Mouse (Mus musculus): ENCODE results near the gene Frem2. TPM values are rescaled to one million over a fixed set of nuclear protein-coding genes. Genes with fewer than 3 reads are reported as not detected.

Gene Frem2
- polyA plus RNA-seq, 1 experiment from 2014 or later, result 0.30 TPM

DNA sequence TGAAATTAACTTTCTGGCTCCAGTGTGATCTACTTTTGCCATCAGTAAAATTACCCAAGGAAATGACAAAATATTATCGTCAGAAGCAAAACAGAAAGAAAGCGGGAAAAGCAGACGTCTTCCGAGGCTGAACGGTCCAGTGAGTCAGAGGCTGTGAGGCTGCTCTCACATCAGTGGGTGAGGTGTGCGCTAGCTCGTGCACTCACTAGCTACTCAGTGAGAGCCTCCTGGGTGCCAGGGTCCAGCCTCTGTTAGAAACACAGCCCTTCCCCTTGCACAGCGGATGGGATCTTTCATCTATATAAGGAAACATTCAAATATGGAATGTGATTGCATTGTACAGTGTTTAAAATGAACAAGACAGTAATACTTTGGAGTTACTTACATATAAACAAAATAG, 36.8 kb downstream of the Frem2 start:
- Histone ChIP-seq H3K9ac (no peak overlapping the region), H3K4me1 (replicated peaks) (no peaks in the 10 kb centered on the region), H3K4me3 (replicated peaks) (no peak overlapping the region), H3K36me3 (replicated peaks) (no peaks in the 10 kb centered on the region), H3K27ac (replicated peaks) (no peak overlapping the region), H3K4me2 (no peak overlapping the region), H3K9me3 (replicated peaks) (no peaks in the 10 kb centered on the region), H3K27me3 (no peaks in the 10 kb centered on the region)
- WGBS (ENCODE audit: insufficient replicate concordance), result 72% methylated on average over 8 of the region's 8 CpGs
- no peak for ATAC-seq (ENCODE audit: insufficient read depth)

DNA sequence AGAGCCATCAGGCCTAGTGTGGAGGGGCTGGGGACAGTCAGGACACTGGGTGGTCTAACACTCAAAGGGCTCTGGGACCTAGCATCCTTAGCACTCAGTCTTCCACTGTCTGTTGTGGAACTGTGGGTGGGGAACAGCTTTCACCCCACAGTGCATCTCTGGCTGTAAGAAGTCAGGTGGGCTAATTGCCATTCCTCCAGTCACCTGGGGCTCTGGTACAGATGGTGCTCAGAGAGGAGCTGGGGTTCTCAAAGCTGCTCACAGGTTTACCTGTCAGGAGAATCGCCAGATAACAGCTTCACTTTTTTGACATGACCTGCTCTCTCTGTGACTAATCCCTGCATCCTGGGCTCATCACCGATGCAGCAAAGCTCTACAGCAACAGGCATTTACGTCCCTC, 46.0 kb downstream of the Frem2 start:
- Histone ChIP-seq H3K36me3 (replicated peaks) (no peaks in the 10 kb centered on the region), H3K27me3 (no peaks in the 10 kb centered on the region), H3K4me3 (replicated peaks) (no peak overlapping the region), H3K9me3 (replicated peaks) (no peaks in the 10 kb centered on the region), H3K9ac (no peak overlapping the region), H3K4me2 (no peak overlapping the region), H3K4me1 (replicated peaks) (no peaks in the 10 kb centered on the region), H3K27ac (replicated peaks) (no peak overlapping the region)
- WGBS (ENCODE audit: insufficient replicate concordance), result 64% methylated on average over 3 of the region's 3 CpGs
- no peak for ATAC-seq (ENCODE audit: insufficient read depth)

DNA sequence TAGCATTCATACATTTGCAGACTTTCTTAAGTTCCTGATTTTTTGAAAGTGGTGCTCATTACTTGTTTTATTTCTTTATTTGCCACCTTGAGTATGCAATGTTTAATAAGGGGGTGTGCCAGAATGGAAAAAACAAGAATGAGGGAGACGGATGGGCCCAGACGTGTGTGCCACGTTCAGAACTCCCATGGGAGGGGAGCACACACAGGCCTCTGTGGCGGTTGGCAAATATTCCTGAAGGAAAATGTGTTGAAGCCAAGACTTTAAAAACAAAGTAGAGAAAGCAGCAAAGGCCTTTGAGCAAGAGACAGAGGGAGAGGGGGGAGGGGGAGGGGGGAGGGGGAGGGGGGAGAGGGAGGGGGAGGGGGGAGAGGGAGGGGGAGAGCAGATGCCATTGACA, 47.3 kb downstream of the Frem2 start:
- no peak overlapping the region for H3K27ac ChIP-seq (replicated peaks)
- no peaks in the 10 kb centered on the region for H3K36me3 ChIP-seq (replicated peaks)
- H3K9me3 ChIP-seq (replicated peaks), result no peaks in the 10 kb centered on the region
- ATAC-seq (ENCODE audit: insufficient read depth), result no peak
- H3K4me3 ChIP-seq (replicated peaks), result no peak overlapping the region
- H3K27me3 ChIP-seq, result no peaks in the 10 kb centered on the region
- H3K9ac ChIP-seq, result no peak overlapping the region
- H3K4me1 ChIP-seq (replicated peaks), result no peaks in the 10 kb centered on the region
- WGBS (ENCODE audit: insufficient replicate concordance), result 68% methylated on average over 4 of the region's 4 CpGs
- no peak overlapping the region for H3K4me2 ChIP-seq

DNA sequence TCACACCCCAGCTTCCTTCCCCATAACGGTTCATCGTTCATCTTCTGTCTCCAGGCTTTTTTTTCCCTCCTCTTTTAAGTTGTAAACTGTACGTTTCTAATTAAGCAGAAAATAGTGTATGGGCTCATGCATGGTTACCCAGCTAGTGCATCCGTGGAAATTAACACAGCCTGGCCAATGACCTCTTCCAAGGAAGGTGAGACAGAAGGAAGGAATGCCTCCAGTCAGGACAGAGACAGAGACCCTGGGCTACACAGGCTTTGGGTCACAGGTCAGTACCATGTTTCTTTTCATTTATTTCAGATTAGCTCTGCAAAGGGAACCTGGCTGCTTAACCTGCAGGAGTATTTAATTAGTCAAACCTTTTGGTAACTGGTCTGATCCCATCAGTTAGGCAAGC, 57.0 kb downstream of the Frem2 start:
- Histone ChIP-seq H3K36me3 (replicated peaks) (no peaks in the 10 kb centered on the region), H3K9me3 (replicated peaks) (no peaks in the 10 kb centered on the region), H3K27ac (replicated peaks) (no peak overlapping the region), H3K4me3 (replicated peaks) (no peak overlapping the region), H3K9ac (no peak overlapping the region), H3K4me1 (replicated peaks) (no peaks in the 10 kb centered on the region), H3K4me2 (no peak overlapping the region), H3K27me3 (no peaks in the 10 kb centered on the region)
- WGBS (ENCODE audit: insufficient replicate concordance), result 24% methylated on average over 4 of the region's 4 CpGs
- ATAC-seq (ENCODE audit: insufficient read depth), result no peak

DNA sequence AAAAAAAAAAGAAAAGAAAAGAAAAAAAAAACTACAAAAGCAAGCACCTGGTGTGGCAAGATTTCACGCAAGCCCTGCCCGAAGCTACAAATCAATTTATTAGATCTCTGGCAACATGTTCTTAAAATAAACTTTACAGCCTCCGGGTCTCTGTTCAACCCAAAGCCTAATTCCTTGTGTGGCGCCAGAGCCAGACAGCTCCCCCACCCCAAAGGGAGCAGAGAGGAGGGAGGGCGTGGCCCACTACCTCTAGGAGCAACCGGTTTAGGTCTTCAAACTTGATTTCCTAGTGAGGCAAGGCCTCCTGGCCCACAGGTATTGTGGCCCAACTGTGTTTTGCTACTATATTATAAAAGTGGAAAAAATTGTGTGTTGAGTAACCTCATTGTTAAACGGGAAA, 57.8 kb downstream of the Frem2 start:
- no peak overlapping the region for H3K4me2 ChIP-seq
- no peak overlapping the region for H3K27ac ChIP-seq (replicated peaks)
- no peaks in the 10 kb centered on the region for H3K27me3 ChIP-seq
- WGBS (ENCODE audit: insufficient replicate concordance), result 41% methylated on average over 7 of the region's 7 CpGs
- H3K9ac ChIP-seq, result no peak overlapping the region
- H3K4me1 ChIP-seq (replicated peaks), result no peaks in the 10 kb centered on the region
- no peak for ATAC-seq (ENCODE audit: insufficient read depth)
- no peaks in the 10 kb centered on the region for H3K36me3 ChIP-seq (replicated peaks)
- no peak overlapping the region for H3K4me3 ChIP-seq (replicated peaks)
- no peaks in the 10 kb centered on the region for H3K9me3 ChIP-seq (replicated peaks)

DNA sequence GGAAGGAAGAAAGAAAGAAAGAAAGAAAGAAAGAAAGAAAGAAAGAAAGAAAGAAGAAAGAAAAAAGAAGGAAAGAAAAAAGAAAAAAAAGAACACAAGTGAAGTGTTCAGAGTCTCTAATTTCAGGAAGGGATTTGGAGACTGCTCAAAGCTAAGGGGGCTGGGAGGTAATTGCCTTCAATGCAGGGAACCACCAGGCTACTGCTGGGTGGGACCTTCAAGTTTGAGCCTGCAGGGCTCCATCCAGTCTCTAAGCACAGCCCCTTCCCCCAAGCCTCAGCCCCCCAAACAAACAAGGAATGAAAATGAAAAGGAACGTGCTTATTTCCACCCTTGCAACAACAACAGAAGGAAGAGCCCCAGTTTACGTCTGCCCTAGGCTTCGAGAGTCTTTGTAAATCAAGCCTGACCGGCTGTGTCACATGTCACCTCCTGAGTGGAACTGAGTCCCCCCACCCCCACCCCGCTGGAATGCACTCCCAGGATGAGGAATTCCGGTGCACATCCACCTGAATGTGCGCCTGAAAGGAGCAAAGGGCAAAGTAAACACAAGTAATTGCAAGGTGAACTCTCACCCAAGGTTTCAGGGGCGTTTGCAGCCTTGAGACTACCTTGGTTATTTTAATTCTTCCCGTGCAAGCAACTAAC, 58.9 kb downstream of the Frem2 start:
- Histone ChIP-seq H3K9ac (no peak overlapping the region), H3K9me3 (replicated peaks) (no peaks in the 10 kb centered on the region), H3K36me3 (replicated peaks) (no peaks in the 10 kb centered on the region), H3K4me3 (replicated peaks) (no peak overlapping the region), H3K27ac (replicated peaks) (no peak overlapping the region), H3K27me3 (no peaks in the 10 kb centered on the region), H3K4me2 (no peak overlapping the region), H3K4me1 (replicated peaks) (no peaks in the 10 kb centered on the region)
- 35% methylated on average over 9 of the region's 9 CpGs for WGBS (ENCODE audit: insufficient replicate concordance)
- ATAC-seq (ENCODE audit: insufficient read depth), result no peak

DNA sequence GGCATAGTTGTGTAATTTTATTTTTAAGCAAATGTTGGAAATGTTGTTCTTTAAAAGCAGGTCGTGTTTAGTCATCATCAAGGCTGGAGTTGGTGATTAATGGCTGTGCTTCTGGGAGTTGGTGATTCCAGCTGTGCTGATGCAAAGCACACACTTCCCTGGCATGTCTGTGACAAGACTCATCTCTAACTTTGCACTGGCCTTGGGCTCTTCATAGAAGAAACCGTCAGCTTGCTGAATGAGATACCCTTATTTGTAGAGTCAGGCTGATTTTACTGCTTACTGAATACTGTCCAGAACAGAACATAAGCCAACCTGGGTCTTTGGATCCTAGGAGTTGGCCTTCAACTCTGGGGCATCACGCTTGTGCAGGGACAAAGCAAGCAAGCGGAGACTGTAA, 62.7 kb downstream of the Frem2 start:
- Histone ChIP-seq H3K27me3 (no peaks in the 10 kb centered on the region), H3K9me3 (replicated peaks) (no peaks in the 10 kb centered on the region), H3K4me2 (no peak overlapping the region), H3K4me1 (replicated peaks) (no peaks in the 10 kb centered on the region), H3K27ac (replicated peaks) (no peak overlapping the region), H3K9ac (no peak overlapping the region), H3K36me3 (replicated peaks) (no peaks in the 10 kb centered on the region), H3K4me3 (replicated peaks) (no peak overlapping the region)
- ATAC-seq (ENCODE audit: insufficient read depth), result no peak
- WGBS (ENCODE audit: insufficient replicate concordance), result 52% methylated on average over 4 of the region's 4 CpGs

DNA sequence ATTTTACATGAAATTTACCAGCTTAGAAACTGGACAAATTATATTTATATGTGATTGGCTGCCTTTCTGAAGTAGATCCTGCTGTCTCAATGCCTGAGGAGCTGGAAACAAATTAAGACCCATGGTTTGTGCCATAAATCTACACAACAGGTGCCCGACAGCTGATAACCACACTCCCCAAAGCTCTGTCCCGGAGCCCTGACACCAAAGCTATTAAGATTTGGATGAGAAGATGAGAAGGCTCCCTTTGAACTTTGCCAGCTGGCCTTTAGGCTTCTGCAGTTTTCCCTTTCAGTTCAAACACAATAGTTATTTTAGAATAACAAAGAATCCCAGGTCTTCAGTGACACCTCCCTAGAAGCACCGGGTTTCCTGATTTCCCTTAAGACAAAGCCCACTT, 63.4 kb downstream of the Frem2 start:
- WGBS (ENCODE audit: insufficient replicate concordance), result 30% methylated on average over 3 of the region's 3 CpGs
- Histone ChIP-seq H3K4me1 (replicated peaks) (no peaks in the 10 kb centered on the region), H3K27me3 (no peaks in the 10 kb centered on the region), H3K4me3 (replicated peaks) (no peak overlapping the region), H3K9me3 (replicated peaks) (no peaks in the 10 kb centered on the region), H3K27ac (replicated peaks) (no peak overlapping the region), H3K4me2 (no peak overlapping the region), H3K36me3 (replicated peaks) (no peaks in the 10 kb centered on the region), H3K9ac (no peak overlapping the region)
- no peak for ATAC-seq (ENCODE audit: insufficient read depth)

DNA sequence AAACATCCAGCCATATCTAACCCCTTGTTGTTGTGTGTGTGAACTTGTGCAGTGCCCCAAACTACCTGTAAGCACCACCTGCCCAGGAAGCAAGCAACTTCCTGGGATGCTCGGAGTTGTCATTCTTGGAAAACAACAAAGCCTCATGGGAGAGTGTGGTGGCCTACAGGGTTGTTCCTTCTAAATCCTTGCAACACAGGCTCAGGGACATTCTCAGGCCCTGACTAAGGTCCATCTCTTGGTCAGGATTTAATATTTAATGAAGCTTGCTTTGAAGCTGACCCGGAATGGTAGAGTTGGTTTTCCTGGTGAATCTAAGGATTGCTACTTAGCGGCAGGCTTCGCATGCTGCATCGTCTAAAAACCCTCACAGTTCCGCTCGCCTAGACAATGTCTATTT, 65.1 kb downstream of the Frem2 start:
- no peak overlapping the region for H3K4me2 ChIP-seq
- no peak for ATAC-seq (ENCODE audit: insufficient read depth)
- H3K9ac ChIP-seq, result no peak overlapping the region
- H3K9me3 ChIP-seq (replicated peaks), result no peaks in the 10 kb centered on the region
- H3K27me3 ChIP-seq, result no peaks in the 10 kb centered on the region
- no peaks in the 10 kb centered on the region for H3K36me3 ChIP-seq (replicated peaks)
- 71% methylated on average over 7 of the region's 7 CpGs for WGBS (ENCODE audit: insufficient replicate concordance)
- no peaks in the 10 kb centered on the region for H3K4me1 ChIP-seq (replicated peaks)
- H3K4me3 ChIP-seq (replicated peaks), result no peak overlapping the region
- no peak overlapping the region for H3K27ac ChIP-seq (replicated peaks)

DNA sequence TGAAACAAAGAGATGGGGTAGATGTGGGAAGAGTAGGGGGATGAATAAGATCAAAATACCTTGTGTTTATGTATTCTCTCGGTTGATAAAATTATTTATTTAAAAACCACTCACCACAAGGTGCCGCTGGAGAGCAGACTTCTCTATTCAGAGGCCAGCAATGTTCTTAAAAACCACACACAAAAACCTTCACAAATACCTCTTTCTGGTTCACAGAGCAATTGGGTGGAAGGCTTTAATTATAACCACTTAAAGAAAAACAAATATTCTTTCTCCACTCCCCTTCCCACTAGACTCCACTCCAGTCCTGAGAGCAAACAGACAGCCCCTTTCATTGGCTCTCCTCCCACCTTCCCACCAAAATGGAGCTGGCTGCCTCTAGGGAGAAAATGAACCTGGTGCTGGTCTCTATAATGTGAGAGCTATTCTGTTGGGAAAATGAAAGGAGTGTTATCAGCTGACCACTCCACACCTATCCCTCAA, 67.0 kb downstream of the Frem2 start:
- Histone ChIP-seq H3K4me3 (replicated peaks) (no peak overlapping the region), H3K4me2 (no peak overlapping the region), H3K9me3 (replicated peaks) (no peaks in the 10 kb centered on the region), H3K4me1 (replicated peaks) (no peaks in the 10 kb centered on the region), H3K27ac (replicated peaks) (no peak overlapping the region), H3K36me3 (replicated peaks) (no peaks in the 10 kb centered on the region), H3K9ac (no peak overlapping the region), H3K27me3 (no peaks in the 10 kb centered on the region)
- no peak for ATAC-seq (ENCODE audit: insufficient read depth)
- WGBS (ENCODE audit: insufficient replicate concordance), result 12% methylated on average over 2 of the region's 2 CpGs

DNA sequence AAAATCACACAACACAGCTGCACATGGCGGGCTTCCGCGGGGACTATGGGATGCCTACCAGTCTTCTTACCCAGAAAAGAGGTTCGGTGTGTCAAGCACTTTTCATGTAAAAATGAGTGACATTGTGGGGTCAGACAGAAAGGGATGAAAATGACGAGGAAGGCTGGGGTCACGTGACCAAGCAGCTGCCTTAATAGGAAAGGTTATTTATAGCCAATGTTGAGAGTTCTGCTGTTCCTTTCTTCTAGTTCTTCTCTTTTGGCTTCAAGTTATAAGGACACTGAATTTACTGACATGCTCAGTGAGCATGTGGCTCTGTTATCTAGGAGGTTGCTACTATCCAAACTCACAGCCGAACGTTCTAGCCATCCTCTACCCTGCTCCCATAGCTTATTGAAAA, 73.9 kb downstream of the Frem2 start:
- WGBS (ENCODE audit: insufficient replicate concordance), result 56% methylated on average over 8 of the region's 8 CpGs
- Histone ChIP-seq H3K9me3 (replicated peaks) (no peaks in the 10 kb centered on the region), H3K4me1 (replicated peaks) (no peaks in the 10 kb centered on the region), H3K27me3 (no peaks in the 10 kb centered on the region), H3K9ac (no peak overlapping the region), H3K36me3 (replicated peaks) (no peaks in the 10 kb centered on the region), H3K27ac (replicated peaks) (no peak overlapping the region), H3K4me2 (no peak overlapping the region), H3K4me3 (replicated peaks) (no peak overlapping the region)
- ATAC-seq (ENCODE audit: insufficient read depth), result no peak

DNA sequence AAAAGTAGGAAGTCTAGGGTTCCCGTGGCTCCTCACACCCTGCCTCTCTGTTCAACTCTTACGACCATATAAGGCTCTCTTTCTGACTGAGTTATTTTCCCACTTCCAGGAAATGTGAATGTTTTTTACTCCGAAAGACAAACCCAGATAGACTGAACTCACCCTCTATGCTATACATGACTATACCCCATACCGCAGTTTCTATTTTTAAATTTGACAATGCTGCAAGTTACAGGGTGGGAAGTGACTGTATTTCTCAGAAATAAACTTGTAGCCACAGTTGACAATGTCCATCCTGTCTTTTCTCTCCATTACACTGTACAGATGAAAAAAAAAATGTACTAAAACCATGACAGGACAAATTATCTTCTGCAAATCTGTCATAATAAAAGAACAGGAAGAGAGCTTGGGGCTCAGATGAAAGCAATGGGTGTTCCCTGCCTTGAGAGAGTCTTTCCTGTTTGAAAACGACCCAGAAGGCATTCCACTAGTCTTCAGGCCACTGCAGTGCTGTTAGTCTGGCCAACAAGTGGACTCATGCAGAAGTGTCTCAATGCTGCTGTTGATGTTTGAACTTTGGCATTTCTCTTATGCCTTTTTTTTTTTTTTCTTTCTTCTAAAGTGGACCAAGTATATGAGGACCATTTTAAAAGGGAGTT, 76.4 kb downstream of the Frem2 start:
- 13% methylated on average over 5 of the region's 5 CpGs for WGBS (ENCODE audit: insufficient replicate concordance)
- ATAC-seq (ENCODE audit: insufficient read depth), result no peak
- H3K27ac ChIP-seq (replicated peaks), result no peak overlapping the region

More for the DNA sequence above, 76.4 kb downstream of the Frem2 start:
- Histone ChIP-seq H3K4me2 (no peak overlapping the region), H3K27me3 (no peaks in the 10 kb centered on the region), H3K36me3 (replicated peaks) (no peaks in the 10 kb centered on the region), H3K4me3 (replicated peaks) (no peak overlapping the region), H3K4me1 (replicated peaks) (no peaks in the 10 kb centered on the region), H3K9me3 (replicated peaks) (no peaks in the 10 kb centered on the region), H3K9ac (no peak overlapping the region)
